Mouse (Mus musculus): ENCODE measurements around the gene Snx21. TPM values are rescaled to one million over a fixed set of nuclear protein-coding genes. Genes with fewer than 3 reads are reported as not detected.
A peak's percentile ranks its signal among the peaks of the same experiment; 100 is the strongest.

Gene Snx21
- polyA plus RNA-seq, 1 experiment from 2014 or later = 18.3 TPM

DNA sequence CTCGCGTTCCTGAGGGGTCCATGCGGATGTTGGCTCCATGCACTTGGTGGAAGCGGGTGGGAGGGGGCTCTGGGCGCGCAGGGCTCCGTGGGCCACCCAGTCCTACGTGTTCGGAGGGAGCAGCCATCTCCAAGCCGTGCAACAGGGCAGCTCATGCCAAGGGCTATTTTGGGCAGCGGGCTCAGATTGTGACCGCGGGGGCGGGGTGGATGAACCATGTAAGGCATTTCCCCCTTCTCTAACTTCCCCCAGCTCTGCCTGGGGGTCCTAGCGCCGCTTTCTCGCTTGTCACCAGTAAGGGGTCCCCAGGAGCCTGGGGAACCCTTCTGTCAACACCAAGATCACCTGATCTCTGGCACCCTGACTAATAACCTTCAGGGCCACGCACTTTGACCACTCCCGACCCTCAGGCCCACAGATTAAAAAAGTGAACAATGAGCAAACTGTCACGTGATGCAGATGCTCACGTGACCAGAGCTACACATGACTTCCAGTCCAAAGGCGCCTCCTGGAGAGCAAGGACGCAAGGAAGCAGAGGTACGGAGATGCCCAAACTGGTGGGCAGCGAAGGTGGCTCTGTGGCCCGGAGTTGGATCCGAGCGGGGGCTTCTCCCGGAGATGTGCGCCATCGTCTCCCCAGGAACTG is 47.8 kb downstream of the Snx21 start, which contains the start of gene Neurl2:
Neurl2 (minus strand) TSS at position 143 of the 646 bp plus-strand sequence.
- under 1% methylated on average over 31 of the region's 31 CpGs for WGBS
- peaks cover 14% of the 10 kb centered on the region for H3K36me3 ChIP-seq
- peak within 1 kb of the TSS; percentile 76 for H3K4me3 ChIP-seq

GRCm38 (mm10) chr2:164834531-164834930 is 48.9 kb downstream of the Snx21 start:
- peak overlapping the region; percentile 83 for H3K9ac ChIP-seq (replicated peaks)
- H3K9me3 ChIP-seq = no peaks in the 10 kb centered on the region
- peak overlapping the region; percentile 76 for H3K4me3 ChIP-seq
- no peaks in the 10 kb centered on the region for H3K27me3 ChIP-seq
- no peak; the same call in 1 of the 2 replicates for ATAC-seq (ENCODE audit: low FRiP score, low read depth)
- WGBS = 46% methylated on average over 8 of the region's 8 CpGs
- no peak overlapping the region for H3K27ac ChIP-seq (replicated peaks)
- H3K4me2 ChIP-seq (replicated peaks) = peak overlapping the region; percentile 100
- peaks cover 19% of the 10 kb centered on the region for H3K4me1 ChIP-seq
- H3K36me3 ChIP-seq = peaks cover 25% of the 10 kb centered on the region

More for the DNA sequence above, 47.8 kb downstream of the Snx21 start, which contains the start of gene Neurl2:
- peak; percentile 71 for ATAC-seq (ENCODE audit: low FRiP score, low read depth)
- Histone ChIP-seq H3K9me3 (no peaks in the 10 kb centered on the region), H3K4me2 (replicated peaks) (peak within 1 kb of the TSS; percentile 100), H3K4me1 (peaks cover 19% of the 10 kb centered on the region), H3K27me3 (no peaks in the 10 kb centered on the region), H3K9ac (replicated peaks) (peak within 1 kb of the TSS; percentile 83), H3K27ac (replicated peaks) (peak within 1 kb of the TSS; percentile 70)

DNA sequence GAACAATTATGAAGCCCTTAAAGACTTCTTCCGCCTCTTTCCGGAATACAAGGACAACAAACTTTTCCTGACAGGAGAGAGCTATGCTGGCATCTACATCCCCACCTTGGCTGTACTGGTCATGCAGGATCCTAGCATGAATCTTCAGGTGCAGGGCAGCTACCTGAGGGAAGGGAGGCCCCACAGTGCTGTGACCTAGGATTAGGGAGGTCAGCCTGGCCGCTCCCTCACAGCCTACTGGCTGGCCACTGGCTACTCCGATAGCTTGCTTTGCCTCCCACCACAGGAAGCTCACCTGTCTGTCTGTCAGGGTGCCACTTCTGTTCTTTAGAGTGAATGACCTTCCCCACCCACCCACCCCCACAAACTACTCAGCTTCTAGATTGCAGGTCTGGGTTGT is 49.5 kb downstream of the Snx21 start:
- ATAC-seq (ENCODE audit: low FRiP score, low read depth) = no peak
- Histone ChIP-seq H3K4me3 (no peak overlapping the region; the same call in 1 of the 2 replicates), H3K36me3 (peaks cover 31% of the 10 kb centered on the region), H3K4me2 (replicated peaks) (0 out of 2 replicates have a peak overlapping the region, but pooled peaks have one; percentile 100), H3K27me3 (no peaks in the 10 kb centered on the region), H3K9me3 (no peaks in the 10 kb centered on the region), H3K27ac (replicated peaks) (no peak overlapping the region), H3K4me1 (peaks cover 19% of the 10 kb centered on the region), H3K9ac (replicated peaks) (no peak overlapping the region)
- WGBS = 96% methylated on average over 4 of the region's 4 CpGs

Other genes with a start within 250 kb of the Snx21 start
- 15.3 and 16.4 TPM in 2 replicates for gene Wfdc2, start 223.4 kb upstream of the Snx21 start, polyA plus RNA-seq (2016; fragmentation: Nextera tagmentation; extraction: Ambion mirVana)
- gene Spint3, start 212.4 kb upstream of the Snx21 start, polyA plus RNA-seq (2016; fragmentation: Nextera tagmentation; extraction: Ambion mirVana) = not detected in 2 replicates
- not detected in 2 replicates for gene Wfdc6a, start 200.4 kb upstream of the Snx21 start, polyA plus RNA-seq (2016; fragmentation: Nextera tagmentation; extraction: Ambion mirVana)
- not detected in 2 replicates for gene Eppin, start 192.2 kb upstream of the Snx21 start, polyA plus RNA-seq (2016; fragmentation: Nextera tagmentation; extraction: Ambion mirVana)
- not detected in 2 replicates for gene Wfdc6b, start 172.3 kb upstream of the Snx21 start, polyA plus RNA-seq (2016; fragmentation: Nextera tagmentation; extraction: Ambion mirVana)
- not detected in 2 replicates for gene Wfdc8, start 172.2 kb upstream of the Snx21 start, polyA plus RNA-seq (2016; fragmentation: Nextera tagmentation; extraction: Ambion mirVana)
- not detected in 2 replicates for gene Wfdc16, start 147.0 kb upstream of the Snx21 start, polyA plus RNA-seq (2016; fragmentation: Nextera tagmentation; extraction: Ambion mirVana)
- gene Wfdc10, start 129.8 kb upstream of the Snx21 start, polyA plus RNA-seq (2016; fragmentation: Nextera tagmentation; extraction: Ambion mirVana) = not detected in 2 replicates
- gene Wfdc9, start 129.2 kb upstream of the Snx21 start, polyA plus RNA-seq (2016; fragmentation: Nextera tagmentation; extraction: Ambion mirVana) = not detected in 2 replicates
- not detected in 2 replicates for gene Wfdc11, start 111.7 kb upstream of the Snx21 start, polyA plus RNA-seq (2016; fragmentation: Nextera tagmentation; extraction: Ambion mirVana)
- gene Wfdc13, start 100.7 kb upstream of the Snx21 start, polyA plus RNA-seq (2016; fragmentation: Nextera tagmentation; extraction: Ambion mirVana) = not detected in 2 replicates
- not detected in 2 replicates for gene Spint4, start 87.3 kb upstream of the Snx21 start, polyA plus RNA-seq (2016; fragmentation: Nextera tagmentation; extraction: Ambion mirVana)
- not detected in 2 replicates for gene Spint5, start 70.5 kb upstream of the Snx21 start, polyA plus RNA-seq (2016; fragmentation: Nextera tagmentation; extraction: Ambion mirVana)
- 0.93 and 1.1 TPM in 2 replicates for gene Wfdc3, start 39.9 kb upstream of the Snx21 start, polyA plus RNA-seq (2016; fragmentation: Nextera tagmentation; extraction: Ambion mirVana)
- gene Dnttip1, start 39.8 kb upstream of the Snx21 start, polyA plus RNA-seq (2016; fragmentation: Nextera tagmentation; extraction: Ambion mirVana) = 87.6 and 90.0 TPM in 2 replicates
- 438 and 455 TPM in 2 replicates for gene Ube2c, start 15.9 kb upstream of the Snx21 start, polyA plus RNA-seq (2016; fragmentation: Nextera tagmentation; extraction: Ambion mirVana)
- gene Tnnc2, start 5.9 kb upstream of the Snx21 start, polyA plus RNA-seq (2016; fragmentation: Nextera tagmentation; extraction: Ambion mirVana) = 0.52 and 0.77 TPM in 2 replicates
- gene Acot8, start 19.1 kb downstream of the Snx21 start, polyA plus RNA-seq (2016; fragmentation: Nextera tagmentation; extraction: Ambion mirVana) = 13.4 and 16.5 TPM in 2 replicates
- 10.8 and 12.1 TPM in 2 replicates for gene Zswim3, start 19.3 kb downstream of the Snx21 start, polyA plus RNA-seq (2016; fragmentation: Nextera tagmentation; extraction: Ambion mirVana)
- gene Zswim1, start 36.9 kb downstream of the Snx21 start, polyA plus RNA-seq (2016; fragmentation: Nextera tagmentation; extraction: Ambion mirVana) = 23.8 and 25.0 TPM in 2 replicates
- gene Spata25, start 42.7 kb downstream of the Snx21 start, polyA plus RNA-seq (2016; fragmentation: Nextera tagmentation; extraction: Ambion mirVana) = 0.24 TPM in 1 of 2 replicates, not detected in the other
- 98.8 and 101 TPM in 2 replicates for gene Ctsa, start 47.0 kb downstream of the Snx21 start, polyA plus RNA-seq (2016; fragmentation: Nextera tagmentation; extraction: Ambion mirVana)
- 4.4 and 5.2 TPM in 2 replicates for gene Neurl2, start 47.6 kb downstream of the Snx21 start, polyA plus RNA-seq (2016; fragmentation: Nextera tagmentation; extraction: Ambion mirVana)
- gene Pltp, start 71.9 kb downstream of the Snx21 start, polyA plus RNA-seq (2016; fragmentation: Nextera tagmentation; extraction: Ambion mirVana) = 90.2 and 113 TPM in 2 replicates
- 87.0 and 96.9 TPM in 2 replicates for gene Pcif1, start 93.5 kb downstream of the Snx21 start, polyA plus RNA-seq (2016; fragmentation: Nextera tagmentation; extraction: Ambion mirVana)
- gene Zfp335, start 125.9 kb downstream of the Snx21 start, polyA plus RNA-seq (2016; fragmentation: Nextera tagmentation; extraction: Ambion mirVana) = 17.5 and 17.7 TPM in 2 replicates
- gene Mmp9, start 155.0 kb downstream of the Snx21 start, polyA plus RNA-seq (2016; fragmentation: Nextera tagmentation; extraction: Ambion mirVana) = 6.2 and 7.5 TPM in 2 replicates
- 8.1 and 9.9 TPM in 2 replicates for gene Slc12a5, start 175.0 kb downstream of the Snx21 start, polyA plus RNA-seq (2016; fragmentation: Nextera tagmentation; extraction: Ambion mirVana)
- gene Ncoa5, start 249.0 kb downstream of the Snx21 start, polyA plus RNA-seq (2016; fragmentation: Nextera tagmentation; extraction: Ambion mirVana) = 141 and 148 TPM in 2 replicates